Mouse (Mus musculus): ENCODE results near the gene Gfra1.
A peak's percentile ranks its signal among the peaks of the same experiment; 100 is the strongest.

Gfra1 gene

GRCm38 (mm10) chr19:58316474-58316873 is 139.2 kb downstream of the Gfra1 start:
- DNase-seq (ENCODE audit: low read depth), result no peak

GRCm38 (mm10) chr19:58315681-58316080 is 140.0 kb downstream of the Gfra1 start:
- DNase-seq (ENCODE audit: low read depth), result no peak

- no peak for DNase-seq (ENCODE audit: low read depth)
Measured at GRCm38 (mm10) chr19:58314631-58315030, 141.1 kb downstream of the Gfra1 start.

DNA sequence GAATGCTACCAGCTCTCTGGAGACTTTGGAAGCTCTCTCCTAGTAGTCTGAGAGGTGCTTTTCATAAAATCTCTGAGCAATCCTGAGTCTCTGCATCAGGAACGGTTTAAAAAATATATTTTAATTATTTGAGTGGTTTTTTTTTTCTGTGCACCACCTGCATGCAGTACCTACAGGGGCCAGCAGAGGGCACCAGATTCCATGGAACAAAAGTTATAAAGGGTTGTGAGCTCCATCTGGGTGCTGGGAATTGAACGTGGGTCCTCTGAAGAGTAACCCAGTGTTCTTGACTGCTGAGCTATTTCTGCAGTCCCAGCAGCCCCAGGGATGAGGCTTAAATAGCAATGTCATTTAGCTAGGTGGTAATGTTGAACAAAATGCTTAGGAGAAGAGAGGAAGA is 141.9 kb downstream of the Gfra1 start:
- DNase-seq (ENCODE audit: low read depth), result peak; percentile 22

DNA sequence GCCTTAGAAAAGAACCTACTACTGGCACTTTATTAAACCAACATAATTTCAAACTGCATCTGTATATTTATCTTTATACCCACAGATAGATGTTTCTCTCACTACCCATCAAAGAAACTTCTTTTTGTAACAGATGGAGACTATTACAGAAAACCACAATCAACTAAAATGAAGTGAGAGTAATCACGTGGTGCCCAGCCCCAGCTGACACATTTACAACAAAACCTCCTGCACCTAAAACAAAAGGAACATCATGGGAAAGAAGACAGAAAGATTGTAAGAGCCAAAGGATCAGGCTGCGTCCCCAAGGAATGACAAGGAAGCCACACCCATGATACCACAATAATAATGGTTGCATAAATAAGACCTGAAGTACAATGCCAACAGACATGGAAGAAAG is 143.2 kb downstream of the Gfra1 start:
- no peak for DNase-seq (ENCODE audit: low read depth)

DNA sequence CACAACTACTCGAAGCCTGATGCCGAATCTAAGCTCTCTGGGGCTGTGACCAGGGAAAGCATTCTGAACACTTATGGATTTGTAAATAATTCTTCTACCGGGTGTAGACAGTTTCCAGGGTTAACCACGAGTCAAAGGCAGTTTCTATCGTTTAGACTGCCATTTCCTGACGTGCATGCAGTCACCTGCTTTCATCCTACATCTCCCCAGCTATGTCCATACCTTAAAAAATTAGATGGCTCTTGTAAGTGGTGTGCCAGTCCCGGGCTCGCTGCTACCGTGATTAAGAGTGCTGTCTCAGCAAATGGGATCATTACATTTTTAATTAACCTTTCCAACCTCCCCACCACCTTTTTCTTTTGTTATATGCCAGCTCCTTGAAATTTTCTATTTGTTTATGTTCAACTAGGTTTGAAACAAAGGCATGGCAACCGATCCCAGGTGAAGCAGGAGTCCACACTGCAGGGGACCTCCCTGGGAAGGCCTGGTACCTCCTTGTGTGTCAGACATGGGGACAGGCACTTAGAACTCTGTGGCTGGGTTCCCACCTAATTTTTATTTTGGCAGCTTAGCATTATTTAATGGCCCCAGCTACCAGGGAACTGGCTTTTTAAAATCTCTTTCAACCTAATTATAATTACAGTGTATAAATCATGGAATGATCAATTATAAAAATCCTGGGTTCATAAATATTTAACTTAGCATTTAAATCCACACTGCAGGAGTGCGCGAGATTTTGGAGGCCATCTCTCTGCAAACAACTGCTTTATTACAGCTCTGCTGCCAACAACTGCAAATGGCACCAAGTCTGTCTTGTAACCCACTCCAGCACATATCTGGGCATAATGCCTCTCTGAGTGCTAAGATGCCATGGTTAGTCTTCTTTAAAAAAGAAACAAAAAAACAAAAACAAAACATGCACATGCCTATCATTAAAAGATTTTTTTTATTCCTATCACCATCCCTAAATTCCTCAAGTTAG is 145.1 kb downstream of the Gfra1 start:
- no peak for DNase-seq (ENCODE audit: low read depth)

DNA sequence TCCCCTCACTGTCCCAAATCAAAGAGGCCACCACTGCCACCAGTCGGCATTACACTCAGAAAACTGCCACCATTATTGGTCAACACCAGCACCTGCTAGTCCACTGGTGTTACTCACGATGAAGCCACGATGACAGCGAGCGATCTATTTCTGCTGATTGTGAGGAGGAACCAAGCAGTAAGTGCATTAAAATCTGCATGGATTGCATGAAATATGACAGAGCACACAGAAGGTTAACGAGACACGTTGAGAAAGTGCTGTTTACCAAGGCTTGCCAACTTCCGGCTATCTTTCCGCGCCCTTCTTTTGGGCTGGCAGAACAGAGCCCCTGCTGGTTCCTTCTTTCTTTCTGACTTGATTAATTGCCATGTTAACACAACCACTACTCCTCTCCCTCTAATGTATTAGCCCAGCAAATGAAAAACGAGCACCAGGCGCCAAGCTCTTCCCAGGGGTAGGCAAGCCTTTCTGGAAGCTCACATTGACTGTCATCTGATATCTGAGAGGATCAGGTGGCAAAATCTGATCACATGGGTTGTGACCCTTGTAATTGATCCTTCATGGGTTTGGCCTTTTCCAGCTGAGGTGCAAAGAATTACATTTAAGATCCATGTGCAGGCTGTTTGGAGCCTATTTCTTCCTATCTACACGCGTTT is 146.0 kb downstream of the Gfra1 start:
- DNase-seq (ENCODE audit: low read depth), result no peak

- DNase-seq (ENCODE audit: low read depth), result no peak
Measured at GRCm38 (mm10) chr19:58301105-58301504, 154.6 kb downstream of the Gfra1 start.

- DNase-seq (ENCODE audit: low read depth), result no peak
Measured at GRCm38 (mm10) chr19:58297926-58298325, 157.8 kb downstream of the Gfra1 start.

DNA sequence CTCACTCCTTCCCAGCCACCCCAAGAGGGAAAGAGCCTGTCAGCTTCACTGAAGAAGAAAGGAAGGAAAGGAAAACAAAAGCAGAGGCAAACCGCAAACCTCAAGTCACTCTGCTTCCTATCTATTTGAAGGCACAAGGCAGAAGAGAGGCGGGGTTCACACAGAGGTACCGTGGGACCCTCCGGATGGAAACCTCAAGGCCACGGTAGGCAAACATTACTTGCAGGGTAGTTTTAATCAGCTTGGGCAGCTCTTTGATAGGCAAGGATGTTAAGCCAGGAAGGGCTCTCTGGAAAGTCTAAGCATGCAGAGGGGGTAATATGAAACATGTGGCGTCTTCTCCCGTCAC is 158.9 kb downstream of the Gfra1 start:
- DNase-seq (ENCODE audit: low read depth), result no peak

DNA sequence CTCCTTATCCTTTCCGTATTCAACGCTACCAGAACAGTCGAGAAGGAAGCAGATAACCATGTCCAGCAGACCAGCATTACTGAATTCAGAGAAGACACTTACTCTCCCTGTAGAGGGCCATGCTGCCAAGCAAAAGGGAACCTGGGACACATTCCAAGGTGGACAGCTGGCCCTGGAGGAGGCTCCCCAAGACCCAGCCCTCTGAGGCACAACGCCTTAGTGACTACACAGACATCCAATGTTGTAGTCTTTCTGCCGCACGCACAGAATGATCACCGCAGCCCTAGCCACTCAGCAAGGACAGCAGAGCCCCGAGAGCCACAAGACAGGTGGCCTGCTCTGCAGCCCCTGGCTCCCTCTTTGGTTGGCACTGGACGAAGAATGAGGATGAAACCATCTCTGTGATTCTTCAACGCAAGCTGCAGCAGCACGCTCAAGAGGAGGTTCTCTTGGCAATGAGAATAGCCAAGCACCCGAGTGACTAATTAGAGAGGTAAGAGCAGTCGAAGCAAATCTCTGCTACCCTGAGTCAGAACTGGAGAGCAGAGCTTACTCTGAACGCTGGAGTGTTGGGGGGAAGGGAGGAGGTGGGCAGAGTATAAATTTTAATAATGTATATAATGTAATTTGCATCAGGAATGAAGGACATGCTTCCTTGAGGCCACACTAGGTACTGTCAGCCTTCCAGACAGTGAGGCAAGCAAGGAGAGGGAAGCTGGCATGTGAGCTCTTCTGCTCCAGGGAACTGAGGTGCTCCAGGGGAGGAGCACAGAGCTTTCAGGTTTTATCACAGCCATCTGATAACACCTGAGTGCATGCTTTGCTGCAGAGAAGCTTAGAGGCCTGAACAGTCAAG is 159.5 kb downstream of the Gfra1 start:
- DNase-seq (ENCODE audit: low read depth), result no peak

- no peak for DNase-seq (ENCODE audit: low read depth)
Measured at GRCm38 (mm10) chr19:58288145-58288544, 167.6 kb downstream of the Gfra1 start.

DNA sequence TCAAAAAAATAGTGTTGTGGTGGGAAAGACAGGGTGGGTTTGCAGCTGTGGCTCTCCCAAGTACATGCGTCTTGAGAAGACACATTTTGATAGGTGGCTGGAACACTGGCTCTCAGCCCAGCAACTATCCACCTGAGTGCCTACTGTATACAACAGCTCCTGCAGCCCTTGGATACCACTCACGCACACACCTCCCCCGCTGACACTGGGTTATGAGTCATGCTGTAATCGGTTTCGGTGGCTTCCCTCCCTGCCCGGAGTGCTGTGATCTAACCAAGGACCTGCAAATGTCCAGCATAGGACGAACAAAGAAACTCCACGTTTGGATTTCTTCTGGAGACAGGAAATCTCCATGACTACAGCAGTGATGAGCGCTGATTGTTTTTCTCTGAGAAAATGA is 180.4 kb downstream of the Gfra1 start:
- no peak for DNase-seq (ENCODE audit: low read depth)

- DNase-seq (ENCODE audit: low read depth), result no peak
Measured at GRCm38 (mm10) chr19:58271815-58272214, 183.9 kb downstream of the Gfra1 start.

GRCm38 (mm10) chr19:58270778-58271177 is 184.9 kb downstream of the Gfra1 start:
- no peak for DNase-seq (ENCODE audit: low read depth)

DNA sequence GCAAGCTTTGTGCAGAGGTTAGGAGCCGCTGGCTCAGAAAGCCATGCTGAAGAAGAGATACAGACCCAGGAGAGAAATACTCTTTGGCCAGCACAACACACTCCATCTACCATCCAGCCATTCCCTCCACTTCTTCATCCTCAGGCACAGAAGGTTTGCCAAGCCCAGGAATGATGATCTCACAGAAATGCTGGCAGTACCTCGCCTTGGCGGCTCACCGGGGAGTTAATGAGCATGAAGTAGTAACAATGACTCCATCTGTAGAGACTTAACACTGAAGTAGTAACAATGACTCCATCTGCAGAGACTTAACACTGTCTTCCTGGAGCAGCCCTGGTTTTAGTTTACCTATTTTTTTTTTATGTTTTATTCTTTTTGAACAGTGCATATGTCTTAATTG is 187.2 kb downstream of the Gfra1 start:
- DNase-seq (ENCODE audit: low read depth), result no peak

DNA sequence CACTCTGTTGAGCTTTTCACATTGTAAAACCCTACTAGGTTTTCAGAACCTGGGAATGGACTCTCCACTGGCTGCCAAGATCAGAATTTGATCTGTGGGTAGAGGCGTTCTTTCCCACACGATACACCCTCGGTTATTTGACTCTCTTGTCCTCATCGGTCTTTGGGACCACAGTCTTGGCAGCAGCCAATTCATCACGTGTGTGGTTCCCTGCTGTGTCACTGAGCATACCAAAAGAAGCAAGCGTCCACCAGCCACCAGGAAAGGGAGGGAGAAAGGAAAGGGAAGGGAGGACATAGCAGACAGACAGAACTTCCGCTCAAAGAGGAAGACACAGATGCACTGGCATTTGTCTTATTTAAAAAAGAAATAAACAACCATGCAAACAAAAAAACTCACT is 189.1 kb downstream of the Gfra1 start:
- DNase-seq (ENCODE audit: low read depth), result no peak

DNA sequence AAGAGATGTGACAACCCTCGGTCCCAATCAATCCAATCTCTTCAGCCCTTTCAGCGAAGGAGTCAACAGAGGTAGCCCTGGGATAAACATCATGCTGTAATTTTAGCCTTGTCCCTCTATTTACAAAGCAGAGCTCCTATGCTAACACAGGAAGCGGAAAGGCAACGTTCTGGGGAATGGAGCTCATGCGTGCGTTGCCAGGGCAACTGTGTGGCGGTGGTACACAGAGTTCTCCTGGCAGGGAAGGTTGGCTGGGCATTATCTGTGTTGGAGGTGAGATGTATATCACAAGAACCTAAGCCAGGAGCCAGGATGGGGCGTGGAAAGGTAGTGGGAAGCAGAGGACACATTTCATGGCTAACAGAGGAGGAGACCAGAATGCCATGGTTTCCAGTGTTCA is 194.8 kb downstream of the Gfra1 start:
- no peak for DNase-seq (ENCODE audit: low read depth)

- DNase-seq (ENCODE audit: low read depth), result no peak
Measured at GRCm38 (mm10) chr19:58259250-58259649, 196.5 kb downstream of the Gfra1 start.

- no peak for DNase-seq (ENCODE audit: low read depth)
Measured at GRCm38 (mm10) chr19:58256485-58256884, 199.2 kb downstream of the Gfra1 start.

DNA sequence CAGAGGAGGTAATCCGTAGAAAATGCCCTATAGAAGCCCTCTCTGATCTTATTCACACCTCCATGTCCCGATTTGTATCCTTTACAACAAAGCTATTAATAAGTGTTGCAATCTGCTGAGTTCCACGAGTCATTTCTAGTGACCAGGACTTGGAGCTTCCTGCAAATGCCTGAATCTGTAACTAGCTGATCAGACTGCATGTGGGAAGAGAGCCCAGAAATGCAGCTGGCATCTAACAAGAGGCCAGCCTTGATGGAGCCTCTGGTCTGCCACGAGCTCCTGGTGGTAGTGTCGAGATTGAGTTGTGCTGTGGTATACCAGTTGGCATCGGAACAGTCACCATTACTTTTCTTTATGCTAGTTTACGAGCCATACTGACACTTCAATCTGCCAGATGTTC is 200.3 kb downstream of the Gfra1 start:
- no peak for DNase-seq (ENCODE audit: low read depth)

- no peak for DNase-seq (ENCODE audit: low read depth)
Measured at GRCm38 (mm10) chr19:58254172-58254571, 201.5 kb downstream of the Gfra1 start.

GRCm38 (mm10) chr19:58251698-58252097 is 204.0 kb downstream of the Gfra1 start:
- no peak for DNase-seq (ENCODE audit: low read depth)

Data from induced T-regulatory cell, adult 2 months (primary cell).